ENCODE assay signal across 22 mouse cellular contexts in genomic region chr12:83137001-83137400, GRCm38 (mm10).
A peak's percentile ranks its signal among the peaks of the same experiment; 100 is the strongest.
DNase-seq lines count a peak whose midpoint lies in the region; ATAC-seq and TF ChIP-seq lines count a peak whose summit lies in the region.
"Had no signal": no experiment of that assay in that cellular context is flagged by ENCODE, and none has a peak within 500 bp of the region (broad histone marks: within the 10 kb centered on the region; RNA-seq: fewer than 3 reads in every experiment).

No protein-coding gene starts in this region.

- 0 out of 2 replicates have a peak, but pooled peaks cover 2% of the 10 kb centered on the region for H3K4me1 ChIP-seq in hindbrain, postnatal 0 days (ENCODE audit: insufficient read depth, low read length)
- H3K4me1 ChIP-seq in hindbrain, embryonic 12.5 days = no peaks in the 10 kb centered on the region
- H3K4me1 ChIP-seq: forebrain, embryonic 13.5 days; hindbrain, embryonic 10.5 days had no signal

- DNase-seq in adrenal gland, postnatal 14 days = peak; percentile 28
- no peak for DNase-seq in adrenal gland, adult 8-10 months
- DNase-seq in hindbrain, postnatal 0 days (ENCODE audit: low spot score) = peak; percentile 35
- peak; percentile 36 for DNase-seq in lung, postnatal 10 days
- no peak for DNase-seq in lung, postnatal 36 days
- DNase-seq: B cell, adult 2 months; cerebellum, adult 11 months; cerebellum, adult 9-10 months; cerebellum, postnatal 14 days; gastrocnemius, postnatal 10 days; gastrocnemius, postnatal 36 days; heart, adult 2 months had no signal

- no peaks in the 10 kb centered on the region for H3K36me3 ChIP-seq in hindbrain, postnatal 0 days (ENCODE audit: insufficient read depth, low read length)
- no peaks in the 10 kb centered on the region for H3K36me3 ChIP-seq in hindbrain, embryonic 12.5 days
- H3K36me3 ChIP-seq: forebrain, embryonic 10.5 days; G1E; heart, embryonic 10.5 days; hindbrain, embryonic 10.5 days had no signal

- ATAC-seq in hindbrain, postnatal 0 days = no peak
- no peak for ATAC-seq in hindbrain, embryonic 12.5 days (ENCODE audit: low FRiP score)
- ATAC-seq: forebrain, embryonic 13.5 days; forebrain, embryonic 16.5 days; Patski had no signal

- no peaks in the 10 kb centered on the region for H3K9me3 ChIP-seq in hindbrain, postnatal 0 days (ENCODE audit: low read length)
- no peaks in the 10 kb centered on the region for H3K9me3 ChIP-seq in hindbrain, embryonic 12.5 days (replicated peaks)
- H3K9me3 ChIP-seq: forebrain, embryonic 10.5 days; forebrain, embryonic 13.5 days; G1E; heart, embryonic 10.5 days; hindbrain, embryonic 10.5 days had no signal

- no peak for TF ChIP-seq CTCF in hindbrain, postnatal 0 days (IDR thresholded peaks at IDR 0.05; ENCODE audit: low read depth)

- H3K27ac ChIP-seq in hindbrain, postnatal 0 days = no peak overlapping the region
- no peak overlapping the region for H3K27ac ChIP-seq in hindbrain, embryonic 12.5 days
- H3K27ac ChIP-seq: forebrain, embryonic 10.5 days; forebrain, embryonic 13.5 days; heart, adult 2 months; heart, embryonic 10.5 days; hindbrain, embryonic 10.5 days; hindbrain, embryonic 14.5 days had no signal

- no peaks in the 10 kb centered on the region for H3K27me3 ChIP-seq in hindbrain, postnatal 0 days (ENCODE audit: insufficient read depth, low read length)
- no peaks in the 10 kb centered on the region for H3K27me3 ChIP-seq in hindbrain, embryonic 12.5 days
- H3K27me3 ChIP-seq: CH12.LX; forebrain, embryonic 13.5 days had no signal

- H3K4me2 ChIP-seq in hindbrain, postnatal 0 days (ENCODE audit: low read depth, low read length) = no peak overlapping the region
- H3K4me2 ChIP-seq in hindbrain, embryonic 12.5 days (replicated peaks) = no peak overlapping the region
- H3K4me2 ChIP-seq: forebrain, embryonic 13.5 days; hindbrain, embryonic 14.5 days had no signal

- 47% methylated on average over 3 of the region's 3 CpGs for WGBS in hindbrain, postnatal 0 days
- 74% methylated on average over 3 of the region's 3 CpGs for WGBS in hindbrain, embryonic 12.5 days

- no peak overlapping the region for H3K9ac ChIP-seq in hindbrain, postnatal 0 days (replicated peaks; ENCODE audit: low read length)
- H3K9ac ChIP-seq in hindbrain, embryonic 12.5 days = no peak overlapping the region
- H3K9ac ChIP-seq: forebrain, embryonic 13.5 days; hindbrain, embryonic 14.5 days had no signal

- H3K4me3 ChIP-seq in hindbrain, postnatal 0 days (ENCODE audit: low read length) = no peak overlapping the region
- H3K4me3 ChIP-seq in hindbrain, embryonic 12.5 days = no peak overlapping the region
- H3K4me3 ChIP-seq: forebrain, embryonic 10.5 days; forebrain, embryonic 13.5 days; heart, adult 2 months; heart, embryonic 10.5 days; hindbrain, embryonic 10.5 days had no signal

Comparison
In these comparisons a context has a peak if more than half of its experiments do, and no peak if none do; other contexts are left out.
1. DNase-seq: peak in adrenal gland, postnatal 14 days (single experiment), hindbrain, postnatal 0 days (single experiment) and lung, postnatal 10 days (single experiment); none in adrenal gland, adult 8-10 months (single experiment) and lung, postnatal 36 days (single experiment).